In genomic region chr16:70259364-70259763, GRCm38 (mm10) we compare ENCODE assay signal across 21 mouse cellular contexts.
"Had no signal": no experiment of that assay in that cellular context is flagged by ENCODE, and none has a peak within 500 bp of the region (broad histone marks: within the 10 kb centered on the region; RNA-seq: fewer than 3 reads in every experiment).

No protein-coding gene starts in this region.

- H3K4me3 ChIP-seq: layer of hippocampus, adult 2 months; limb, embryonic 10.5 days; limb, embryonic 13.5 days; midbrain, embryonic 10.5 days; midbrain, embryonic 13.5 days; myocyte; neural tube, embryonic 13.5 days; stomach, embryonic 15.5 days had no signal

- DNase-seq: kidney, postnatal 25 days; layer of hippocampus, adult 9-11 months; liver, postnatal 0 days; lung, embryonic 14.5 days; retina, postnatal 1 day; right cerebral cortex, postnatal 25 days; spleen, adult 18-20 months; thymus, postnatal 25 days had no signal

- H3K9me3 ChIP-seq: limb, embryonic 10.5 days; limb, embryonic 13.5 days; midbrain, embryonic 10.5 days; midbrain, embryonic 13.5 days; neural tube, embryonic 13.5 days; stomach, embryonic 15.5 days had no signal

- H3K9ac ChIP-seq: limb, embryonic 13.5 days; liver, embryonic 14.5 days; liver, postnatal 0 days; lung, embryonic 14.5 days; midbrain, embryonic 13.5 days; neural tube, embryonic 13.5 days; stomach, embryonic 15.5 days had no signal

- H3K27ac ChIP-seq: layer of hippocampus, adult 2 months; limb, embryonic 10.5 days; limb, embryonic 13.5 days; liver, embryonic 14.5 days; macrophage; midbrain, embryonic 10.5 days; midbrain, embryonic 13.5 days; neural tube, embryonic 13.5 days; stomach, embryonic 15.5 days had no signal

- H3K36me3 ChIP-seq: limb, embryonic 10.5 days; limb, embryonic 13.5 days; midbrain, embryonic 10.5 days; midbrain, embryonic 13.5 days; neural tube, embryonic 13.5 days; stomach, embryonic 15.5 days had no signal

- ATAC-seq: liver, postnatal 0 days; lung, postnatal 0 days; midbrain, embryonic 13.5 days; midbrain, embryonic 16.5 days had no signal

- H3K4me1 ChIP-seq: limb, embryonic 10.5 days; limb, embryonic 13.5 days; midbrain, embryonic 10.5 days; midbrain, embryonic 13.5 days; neural tube, embryonic 13.5 days; stomach, embryonic 15.5 days had no signal

- H3K4me2 ChIP-seq: limb, embryonic 13.5 days; liver, embryonic 11.5 days; lung, embryonic 14.5 days; midbrain, embryonic 13.5 days; neural tube, embryonic 13.5 days; stomach, embryonic 15.5 days had no signal

- H3K27me3 ChIP-seq: limb, embryonic 13.5 days; midbrain, embryonic 13.5 days; neural tube, embryonic 13.5 days; stomach, embryonic 15.5 days had no signal
